Mouse (Mus musculus): ENCODE data around the gene Iqck.
A peak's percentile ranks its signal among the peaks of the same experiment; 100 is the strongest.

Iqck gene

GRCm38 (mm10) chr7:118911571-118911970 is 56.0 kb downstream of the Iqck start:
- no peak for DNase-seq (ENCODE audit: low read depth, low spot score)

DNA sequence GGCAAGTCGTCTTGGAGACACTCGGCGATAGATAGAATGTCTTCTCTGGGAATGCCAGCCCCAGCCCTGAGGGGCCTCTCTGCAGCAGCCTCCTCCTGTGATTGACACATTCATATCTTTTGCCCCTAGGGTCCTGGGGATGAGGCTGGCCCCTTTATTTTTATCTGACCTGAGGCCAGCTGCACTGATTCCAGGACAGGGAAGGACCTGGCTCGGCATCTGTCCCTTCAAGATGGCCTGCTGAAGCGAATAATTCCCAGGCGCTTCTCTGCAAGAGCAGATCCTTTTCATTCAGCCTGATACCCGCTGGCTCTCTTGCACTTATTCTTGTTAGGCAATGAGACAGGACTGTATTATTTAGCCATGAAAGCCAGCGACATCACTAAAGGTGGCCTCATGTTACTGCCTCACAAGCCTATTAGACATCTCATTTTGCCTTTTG is 56.5 kb downstream of the Iqck start:
- no peak for DNase-seq (ENCODE audit: low read depth, low spot score)

- no peak for DNase-seq (ENCODE audit: low read depth, low spot score)
Observed at GRCm38 (mm10) chr7:118914561-118915165, 59.1 kb downstream of the Iqck start.

- no peak for DNase-seq (ENCODE audit: low read depth, low spot score)
Observed at GRCm38 (mm10) chr7:118919261-118920006, 63.9 kb downstream of the Iqck start.

GRCm38 (mm10) chr7:118922441-118923202 is 67.1 kb downstream of the Iqck start:
- DNase-seq (ENCODE audit: low read depth, low spot score), result peak; percentile 5

- no peak for DNase-seq (ENCODE audit: low read depth, low spot score)
Observed at GRCm38 (mm10) chr7:118925547-118925946, 70.0 kb downstream of the Iqck start.

- no peak for DNase-seq (ENCODE audit: low read depth, low spot score)
Observed at GRCm38 (mm10) chr7:118926516-118927260, 71.1 kb downstream of the Iqck start.

DNA sequence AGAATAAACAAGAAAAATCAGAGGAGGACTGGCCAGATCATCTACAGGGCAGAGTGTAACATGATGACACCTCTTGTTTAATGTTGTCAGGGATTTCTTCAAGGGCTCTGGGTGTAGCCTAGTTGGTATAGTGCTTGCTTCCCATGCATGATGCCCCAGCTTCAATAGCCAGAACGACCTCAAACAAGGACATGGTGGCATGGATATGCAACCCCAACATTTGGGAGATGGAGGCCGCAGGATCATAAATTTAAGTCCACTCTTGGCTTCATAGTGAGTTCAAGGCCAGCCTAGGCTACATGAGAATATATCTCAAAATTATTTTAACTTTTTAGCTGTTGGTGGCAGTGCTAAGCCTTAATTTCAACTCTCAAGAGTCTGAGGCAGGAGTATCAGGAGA is 71.7 kb downstream of the Iqck start:
- no peak for DNase-seq (ENCODE audit: low read depth, low spot score)

DNA sequence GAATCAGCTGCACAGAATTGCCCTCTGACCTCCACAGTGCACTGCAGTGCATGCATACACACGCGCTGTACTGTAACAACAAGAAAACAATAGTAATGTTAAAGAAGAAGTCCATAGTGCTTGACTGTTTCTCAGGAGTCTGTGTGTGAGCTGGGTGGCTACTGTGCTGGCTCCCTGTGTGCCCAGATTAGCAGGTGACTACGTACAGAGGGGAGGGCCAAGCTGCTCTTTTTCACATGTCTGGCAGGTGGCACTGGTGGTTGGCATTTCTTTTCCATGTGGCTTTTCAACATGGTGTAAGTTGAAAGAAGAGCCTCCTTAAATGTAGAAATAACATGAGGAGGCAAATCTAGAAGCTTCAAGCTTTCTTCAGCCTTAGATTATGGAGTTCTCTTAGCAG is 72.8 kb downstream of the Iqck start:
- no peak for DNase-seq (ENCODE audit: low read depth, low spot score)

DNA sequence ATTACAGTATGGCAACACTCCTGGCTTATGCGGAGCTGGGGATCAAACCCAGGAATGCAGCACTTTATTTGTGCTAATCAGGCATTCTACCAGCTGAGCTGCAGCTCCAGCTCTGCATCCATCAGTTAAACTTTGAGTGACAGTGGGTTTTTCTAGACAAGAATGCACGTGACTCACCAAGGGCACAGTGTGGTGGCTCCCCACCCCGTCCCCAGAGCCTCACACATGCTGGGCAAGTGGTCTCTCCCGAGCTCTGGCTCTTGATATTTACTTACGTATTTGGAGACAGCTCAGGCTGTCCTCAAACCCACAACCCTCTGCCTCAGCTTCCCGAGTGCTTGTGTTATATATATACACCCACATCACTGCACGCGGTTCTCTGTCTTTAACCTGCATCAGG is 73.4 kb downstream of the Iqck start:
- DNase-seq (ENCODE audit: low read depth, low spot score), result no peak

- DNase-seq (ENCODE audit: low read depth, low spot score), result no peak
Observed at GRCm38 (mm10) chr7:118929601-118930311, 74.2 kb downstream of the Iqck start.

GRCm38 (mm10) chr7:118931502-118932395 is 76.2 kb downstream of the Iqck start:
- no peak for DNase-seq (ENCODE audit: low read depth, low spot score)

DNA sequence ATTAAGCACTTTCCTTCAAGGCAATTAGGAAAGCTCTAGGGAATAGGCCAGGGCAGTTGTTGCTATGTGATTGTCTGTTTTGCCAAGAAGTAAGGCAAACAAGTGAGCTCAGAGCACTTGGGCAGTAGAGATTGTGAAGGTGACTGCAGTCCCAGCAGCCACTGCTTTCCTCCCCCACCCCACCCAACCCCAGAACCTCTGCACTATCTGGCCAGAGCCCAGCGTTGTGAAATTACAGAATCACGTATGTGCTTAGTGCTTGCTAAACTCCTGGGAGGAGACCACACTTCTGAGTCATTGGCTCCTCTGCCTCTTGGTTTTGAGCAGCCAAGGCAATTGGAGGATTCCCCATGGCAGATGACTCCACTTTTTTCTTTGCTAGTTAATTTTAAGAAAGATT is 79.8 kb downstream of the Iqck start:
- DNase-seq (ENCODE audit: low read depth, low spot score), result no peak

DNA sequence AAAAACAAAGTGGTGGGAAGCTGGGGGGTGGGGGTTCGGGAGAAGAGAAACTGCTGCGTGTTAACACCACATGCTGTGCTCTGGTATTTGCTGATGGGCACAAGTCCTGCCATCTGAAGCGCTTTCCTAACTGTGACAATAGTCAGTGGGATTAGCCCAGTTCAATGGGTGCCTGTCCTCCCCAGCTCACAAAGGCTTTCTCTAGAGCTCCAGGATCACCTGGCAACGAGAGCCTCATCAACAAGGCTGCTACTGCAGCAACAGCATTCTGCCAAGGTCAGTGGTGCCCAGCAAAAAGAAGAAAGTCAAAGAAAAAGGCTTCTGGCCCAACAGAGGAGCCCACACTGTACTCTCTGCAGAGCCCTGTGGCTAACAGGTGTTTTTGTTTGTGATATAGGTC is 81.3 kb downstream of the Iqck start:
- no peak for DNase-seq (ENCODE audit: low read depth, low spot score)

- no peak for DNase-seq (ENCODE audit: low read depth, low spot score)
Observed at GRCm38 (mm10) chr7:118937469-118938387, 82.2 kb downstream of the Iqck start.

- DNase-seq (ENCODE audit: low read depth, low spot score), result no peak
Observed at GRCm38 (mm10) chr7:118942297-118942696, 86.7 kb downstream of the Iqck start.

GRCm38 (mm10) chr7:118943170-118943569 is 87.6 kb downstream of the Iqck start:
- no peak for DNase-seq (ENCODE audit: low read depth, low spot score)

- DNase-seq (ENCODE audit: low read depth, low spot score), result no peak
Observed at GRCm38 (mm10) chr7:118944884-118945283, 89.3 kb downstream of the Iqck start.

GRCm38 (mm10) chr7:118947241-118947640 is 91.7 kb downstream of the Iqck start:
- DNase-seq (ENCODE audit: low read depth, low spot score), result no peak

All from A20 (cell line).